17 mouse cellular contexts compared by ENCODE assay signal in genomic region chr9:67160350-67160749, GRCm38 (mm10).
"Had no signal": no experiment of that assay in that cellular context is flagged by ENCODE, and none has a peak within 500 bp of the region (broad histone marks: within the 10 kb centered on the region; RNA-seq: fewer than 3 reads in every experiment).

No protein-coding gene starts in this region.

- H3K9me3 ChIP-seq: liver, embryonic 13.5 days; lung, embryonic 15.5 days; midbrain, embryonic 15.5 days; neural tube, embryonic 12.5 days had no signal

- H3K4me2 ChIP-seq: limb, embryonic 12.5 days; liver, embryonic 13.5 days; lung, embryonic 15.5 days; midbrain, embryonic 11.5 days; midbrain, embryonic 15.5 days; neural tube, embryonic 12.5 days had no signal

- H3K9ac ChIP-seq: limb, embryonic 12.5 days; liver, embryonic 13.5 days; liver, postnatal 0 days; lung, embryonic 15.5 days; midbrain, embryonic 15.5 days; neural tube, embryonic 12.5 days had no signal

- H3K27ac ChIP-seq: layer of hippocampus, adult 2 months; limb, embryonic 12.5 days; liver, embryonic 13.5 days; lung, embryonic 15.5 days; macrophage; midbrain, embryonic 15.5 days; neural tube, embryonic 12.5 days had no signal

- H3K27me3 ChIP-seq: limb, embryonic 12.5 days; liver, embryonic 13.5 days; lung, embryonic 15.5 days; midbrain, embryonic 15.5 days; neural tube, embryonic 12.5 days had no signal

- H3K4me3 ChIP-seq: layer of hippocampus, adult 2 months; limb, embryonic 12.5 days; liver, embryonic 13.5 days; lung, embryonic 15.5 days; megakaryocyte, embryonic 14.5 days; midbrain, embryonic 15.5 days; neural tube, embryonic 12.5 days had no signal

- H3K4me1 ChIP-seq: lung, embryonic 15.5 days; midbrain, embryonic 15.5 days; neural tube, embryonic 12.5 days had no signal

- DNase-seq: kidney, postnatal 10 days; kidney, postnatal 4 days; liver; liver, embryonic 13.5 days; liver, postnatal 0 days; lung, postnatal 14 days; spleen, adult 18-20 months; thymus, adult 2 months; thymus, postnatal 36 days had no signal

- H3K36me3 ChIP-seq: limb, embryonic 12.5 days; liver, embryonic 13.5 days; lung, embryonic 15.5 days; midbrain, embryonic 15.5 days; neural tube, embryonic 12.5 days had no signal

- ATAC-seq: liver, postnatal 0 days; midbrain, embryonic 15.5 days had no signal
